Mouse (Mus musculus) liver, adult 2 months (tissue): ENCODE measurements around the gene Ephb2.
A peak's percentile ranks its signal among the peaks of the same experiment; 100 is the strongest.

Source experiments
- CTCF ChIP-seq: fragments of 200-500 bp; IDR thresholded peaks from 2 replicates; pipeline ENCODE4 v1.5.1; 2011; ENCODE audit warnings: low read depth, low read length, control low read depth
- POLR2A ChIP-seq: fragments of 200-500 bp; IDR thresholded peaks from 2 replicates; pipeline ENCODE4 v1.6.1; 2011; ENCODE audit warnings: low read length, control low read depth; ENCODE audit not compliant: insufficient read depth; ENCODE audit errors: extremely low read depth

DNA sequence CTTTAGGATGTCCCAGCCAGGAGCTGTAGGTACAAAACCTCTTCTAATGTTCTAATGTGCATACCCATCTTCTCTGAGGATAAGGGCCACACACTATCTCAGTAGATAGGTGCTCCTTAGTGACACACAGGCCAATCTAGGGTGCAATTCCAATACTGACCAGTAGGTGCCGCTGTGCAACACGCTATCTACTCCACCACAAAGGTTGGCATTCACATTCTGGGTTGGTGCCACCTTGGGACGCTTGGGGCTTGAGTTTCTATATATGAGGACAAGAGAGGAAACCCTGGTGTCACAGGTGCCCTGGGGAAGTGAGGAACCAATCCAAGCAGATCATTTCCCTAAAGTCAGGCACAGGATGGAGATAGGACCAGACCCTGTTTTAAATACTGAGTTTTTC lies 157.3 kb downstream of the Ephb2 start:
- TF ChIP-seq CTCF (peak; percentile 86), POLR2A (no peak)
